Mouse (Mus musculus) MEL (cell line): Measurements from ENCODE around the gene Ndufb10. TPM values are rescaled to one million over a fixed set of nuclear protein-coding genes. Genes with fewer than 3 reads are reported as not detected.

Source experiments
- DNase-seq: peaks from one replicate; pipeline ENCODE4 v3.0.0; 2011; ENCODE audit warnings: low read depth, low spot score
- H3K27ac ChIP-seq: 2 replicates; pipeline ENCODE4 v1.5.1; 2012; ENCODE audit warnings: low read depth, mild to moderate bottlenecking, control low read depth, low read length, moderate library complexity; ENCODE audit not compliant: control insufficient read depth
- H3K27me3 ChIP-seq, 2 experiments: fragments of 150-350 bp in 1 of 2; sonication (generic) in 1 of 2; 2 replicates each; pipeline ENCODE4 v1.6.1; 2012; ENCODE audit warnings: low read length in 2 of 2, mild to moderate bottlenecking in 2 of 2, improper control_type of control experiment in 1 of 2, moderate library complexity in 1 of 2; ENCODE audit not compliant: insufficient read depth in 2 of 2, control insufficient read depth in 1 of 2
- H3K36me3 ChIP-seq, 2 experiments: 2 replicates each; pipeline ENCODE4 v1.6.1; 2012 to 2014; ENCODE audit warnings: low read length in 2 of 2, improper control_type of control experiment in 1 of 2, inconsistent platforms in 1 of 2, mild to moderate bottlenecking in 1 of 2; ENCODE audit not compliant: insufficient read depth in 2 of 2, control insufficient read depth in 1 of 2
- H3K4me1 ChIP-seq, 2 experiments: fragments of 150-350 bp in 1 of 2; sonication (generic) in 1 of 2; 2 replicates each; pipeline ENCODE4 v1.6.1; 2012; ENCODE audit warnings: low read length in 2 of 2, improper control_type of control experiment in 1 of 2, mild to moderate bottlenecking in 1 of 2; ENCODE audit not compliant: insufficient read depth in 2 of 2, control insufficient read depth in 1 of 2
- H3K4me3 ChIP-seq, 2 experiments: fragments of 150-350 bp in 1 of 2; sonication (generic) in 1 of 2; 2 replicates each; pipeline ENCODE4 v1.5.1; 2012; ENCODE audit warnings: low read depth in 2 of 2, low read length in 2 of 2, mild to moderate bottlenecking in 2 of 2, moderate library complexity in 2 of 2, control low read depth in 1 of 2, improper control_type of control experiment in 1 of 2; ENCODE audit not compliant: control insufficient read depth in 1 of 2, insufficient read depth in 1 of 2
- H3K79me2 ChIP-seq: 2 replicates; pipeline ENCODE4 v1.6.1; 2012; ENCODE audit warnings: mild to moderate bottlenecking, low read length, moderate library complexity; ENCODE audit not compliant: control insufficient read depth, poor library complexity, insufficient read depth
- H3K9ac ChIP-seq: 2 replicates; pipeline ENCODE4 v1.6.1; 2012; ENCODE audit warnings: low read depth, mild to moderate bottlenecking, control low read depth, low read length, moderate library complexity; ENCODE audit not compliant: control insufficient read depth, poor library complexity, severe bottlenecking
- H3K9me3 ChIP-seq: fragments of 150-350 bp; sonication (generic); replicated peaks from 2 replicates; pipeline ENCODE4 v1.6.1; 2012; ENCODE audit warnings: mild to moderate bottlenecking, low read length, improper control_type of control experiment, moderate library complexity; ENCODE audit not compliant: insufficient read depth
- BHLHE40 ChIP-seq: IDR thresholded peaks from 2 replicates; pipeline ENCODE4 v1.6.1; 2012; ENCODE audit warnings: low read depth, mild to moderate bottlenecking, inconsistent platforms, low read length, improper control_type of control experiment, borderline replicate concordance
- CHD1 ChIP-seq: IDR thresholded peaks from 2 replicates; pipeline ENCODE4 v1.6.1; 2012; ENCODE audit warnings: low read depth, mild to moderate bottlenecking, inconsistent platforms, low read length, improper control_type of control experiment
- CHD2 ChIP-seq: IDR thresholded peaks from 2 replicates; pipeline ENCODE4 v1.6.1; 2011; ENCODE audit warnings: low read length, improper control_type of control experiment
- CTCF ChIP-seq, 3 experiments: IDR thresholded peaks in 2 of 3; conservative IDR thresholded peaks in 1 of 3; 2 replicates each; pipeline ENCODE4 v1.5.1; 2011 to 2012; ENCODE audit warnings: low read length in 3 of 3, low read depth in 2 of 3, mild to moderate bottlenecking in 2 of 3, improper control_type of control experiment in 1 of 3, inconsistent platforms in 1 of 3, mixed read lengths in 1 of 3, moderate library complexity in 1 of 3; ENCODE audit not compliant: control insufficient read depth in 1 of 3, insufficient read depth in 1 of 3, poor library complexity in 1 of 3, severe bottlenecking in 1 of 3
- ELF1 ChIP-seq: IDR thresholded peaks from 2 replicates; pipeline ENCODE4 v1.6.1; 2014; ENCODE audit warnings: low read depth, mild to moderate bottlenecking, inconsistent platforms, low read length, improper control_type of control experiment, moderate library complexity
- GABPA ChIP-seq: IDR thresholded peaks from 2 replicates; pipeline ENCODE4 v1.6.1; 2012; ENCODE audit warnings: low read depth, mild to moderate bottlenecking, inconsistent platforms, low read length, improper control_type of control experiment, moderate library complexity
- MAX ChIP-seq: IDR thresholded peaks from 2 replicates; pipeline ENCODE4 v1.6.1; 2011; ENCODE audit warnings: low read length, improper control_type of control experiment
- MYC ChIP-seq: IDR thresholded peaks from 2 replicates; pipeline ENCODE4 v1.6.1; 2011; ENCODE audit warnings: low read depth, mild to moderate bottlenecking, low read length, improper control_type of control experiment, moderate library complexity
- NELFE ChIP-seq: IDR thresholded peaks from 2 replicates; pipeline ENCODE4 v1.6.1; 2011; ENCODE audit warnings: low read depth, low read length, improper control_type of control experiment
- RAD21 ChIP-seq: IDR thresholded peaks from 2 replicates; pipeline ENCODE4 v1.6.1; 2011; ENCODE audit warnings: mild to moderate bottlenecking, low read depth, low read length, improper control_type of control experiment
- RCOR1 ChIP-seq: IDR thresholded peaks from 2 replicates; pipeline ENCODE4 v1.6.1; 2012; ENCODE audit warnings: low read depth, mild to moderate bottlenecking, inconsistent platforms, low read length, improper control_type of control experiment
- SIN3A ChIP-seq: IDR thresholded peaks from 2 replicates; pipeline ENCODE4 v1.6.1; 2012; ENCODE audit warnings: low read length, improper control_type of control experiment, inconsistent platforms
- SMC3 ChIP-seq: IDR thresholded peaks from 2 replicates; pipeline ENCODE4 v1.6.1; 2011; ENCODE audit warnings: low read depth, low read length, improper control_type of control experiment
- TCF12 ChIP-seq: IDR thresholded peaks from 2 replicates; pipeline ENCODE4 v1.6.1; 2014; ENCODE audit warnings: low read depth, mild to moderate bottlenecking, inconsistent platforms, low read length, improper control_type of control experiment, moderate library complexity
- USF2 ChIP-seq, 2 experiments: IDR thresholded peaks; 2 replicates each; pipeline ENCODE4 v1.6.1; 2011 to 2012; ENCODE audit warnings: improper control_type of control experiment in 2 of 2, low read length in 2 of 2, borderline replicate concordance in 1 of 2, inconsistent platforms in 1 of 2, low read depth in 1 of 2, mild to moderate bottlenecking in 1 of 2; ENCODE audit not compliant: insufficient read depth in 1 of 2
- ZC3H11A ChIP-seq: IDR thresholded peaks from 2 replicates; pipeline ENCODE4 v1.6.1; 2012; ENCODE audit warnings: low read depth, mild to moderate bottlenecking, inconsistent platforms, low read length, improper control_type of control experiment
- ZMIZ1 ChIP-seq: IDR thresholded peaks from 2 replicates; pipeline ENCODE4 v1.6.1; 2012; ENCODE audit warnings: low read depth, mild to moderate bottlenecking, inconsistent platforms, low read length, improper control_type of control experiment, moderate library complexity
- polyA plus RNA-seq, 2 experiments: library from polyadenylated mRNA; stranded (reverse) in 1 of 2; unstranded in 1 of 2; fragments of >175 nt in 1 of 2; fragments of >200 nt in 1 of 2; gene quantifications; 2 replicates each; pipeline versions ENCODE4 v1.2.1 to v1.2.4; 2012; ENCODE audit warnings: low replicate concordance in 2 of 2, low read depth in 1 of 2; ENCODE audit not compliant: insufficient read length in 2 of 2, insufficient read depth in 1 of 2, missing spikeins in 1 of 2
- total RNA-seq: library from RNA; depleted of rRNA; stranded (reverse); fragments of 300-350 nt; gene quantifications from 2 replicates; pipeline ENCODE4 v1.2.3, GENCODE M21; 2012

The Ndufb10 gene
- total and polyA plus RNA-seq, 3 experiments, result 230 to 292 TPM; not detected in 1

GRCm38 (mm10) chr17:24676877-24677276, 47.4 kb downstream of the Ndufb10 start:
- no peak for DNase-seq
- H3K9ac ChIP-seq, result no peak overlapping the region
- H3K36me3 ChIP-seq, result peaks cover 5 to 12% of the 10 kb centered on the region in 2 experiments; a peak in 3 of 4 replicates
- TF ChIP-seq MYC (no peak), TCF12 (no peak), ELF1 (no peak), SIN3A (no peak), GABPA (no peak), CHD1 (no peak), CHD2 (no peak), MAX (no peak), BHLHE40 (no peak), SMC3 (no peak), ZMIZ1 (no peak)
- no peak overlapping the region for H3K4me3 ChIP-seq
- H3K4me1 ChIP-seq, result peaks cover 0 to 6% of the 10 kb centered on the region in 2 experiments; a peak in 2 of 4 replicates
- no peaks in the 10 kb centered on the region for H3K27me3 ChIP-seq
- H3K27ac ChIP-seq, result no peak overlapping the region
- no peaks in the 10 kb centered on the region for H3K9me3 ChIP-seq
- H3K79me2 ChIP-seq, result peaks cover 28% of the 10 kb centered on the region

- DNase-seq, result peak; percentile 85
- peaks cover 35% of the 10 kb centered on the region for H3K79me2 ChIP-seq
- H3K36me3 ChIP-seq, result peaks cover 11 to 12% of the 10 kb centered on the region in 2 experiments; a peak in 3 of 4 replicates
- no peaks in the 10 kb centered on the region for H3K27me3 ChIP-seq
- no peak overlapping the region for H3K4me3 ChIP-seq
- TF ChIP-seq SMC3, result peak; percentile 51
- peak; percentile 11 for TF ChIP-seq ZC3H11A
- peak; percentile 37 for TF ChIP-seq RAD21
- no peak for TF ChIP-seq RCOR1
- TF ChIP-seq CHD1, result no peak
- peak; percentile 64 to 81 (median 67) for TF ChIP-seq CTCF (IDR thresholded peaks at IDR 0.05 in 2 of 3, conservative IDR thresholded peaks at IDR 0.05 in 1 of 3; ENCODE audit: control insufficient read depth in 1 of 3, insufficient read depth in 1 of 3, low read depth in 2 of 3, low read length in 3 of 3, poor library complexity in 1 of 3, severe bottlenecking in 1 of 3)
- no peak for TF ChIP-seq NELFE
- TF ChIP-seq USF2 (IDR thresholded peaks at IDR 0.05; ENCODE audit: borderline replicate concordance in 1 of 2, insufficient read depth in 1 of 2, low read depth in 1 of 2, low read length in 2 of 2), result no peak
- H3K9ac ChIP-seq, result no peak overlapping the region
- no peaks in the 10 kb centered on the region for H3K9me3 ChIP-seq
- H3K4me1 ChIP-seq, result peaks cover 0 to 12% of the 10 kb centered on the region in 2 experiments; a peak in 3 of 4 replicates
- H3K27ac ChIP-seq, result no peak overlapping the region
Measured at GRCm38 (mm10) chr17:24676187-24676586, 48.1 kb downstream of the Ndufb10 start.
